Mouse (Mus musculus) cortical plate, adult 2 months (tissue): ENCODE data around the gene Mynn.

Source experiments
- CTCF ChIP-seq: fragments of 200-500 bp; IDR thresholded peaks from 2 replicates; pipeline ENCODE4 v1.5.1; 2011; ENCODE audit warnings: mild to moderate bottlenecking, control low read depth, low read length; ENCODE audit not compliant: insufficient read depth; ENCODE audit errors: extremely low read depth
- POLR2A ChIP-seq: fragments of 200-500 bp; IDR thresholded peaks from 2 replicates; pipeline ENCODE4 v1.6.1; 2011; ENCODE audit warnings: mild to moderate bottlenecking, low read length, control low read depth; ENCODE audit not compliant: insufficient read depth; ENCODE audit errors: extremely low read depth

- TF ChIP-seq CTCF, result no peak
- no peak for TF ChIP-seq POLR2A
Observed at GRCm38 (mm10) chr3:30560677-30561314, 41.1 kb upstream of the Mynn start.
